Mouse (Mus musculus) lung, adult 2 months (tissue): ENCODE measurements around the gene Hcrtr2. TPM values are rescaled to one million over a fixed set of nuclear protein-coding genes. Genes with fewer than 3 reads are reported as not detected.

Experiments
- DNase-seq: peaks from one replicate; pipeline ENCODE4 v3.0.0; 2022
- H3K4me1 ChIP-seq: fragments of 200-500 bp; 2 replicates; pipeline ENCODE4 v1.6.1; 2011; ENCODE audit warnings: low read length; ENCODE audit not compliant: control insufficient read depth, insufficient read depth
- H3K4me3 ChIP-seq: fragments of 200-500 bp; replicated peaks from 2 replicates; pipeline ENCODE3; 2011; ENCODE audit warnings: low read depth, mild to moderate bottlenecking, control low read depth, low read length; ENCODE audit errors: extremely low read depth
- CTCF ChIP-seq: fragments of 200-500 bp; IDR thresholded peaks from 2 replicates; pipeline ENCODE4 v1.5.1; 2011; ENCODE audit warnings: mild to moderate bottlenecking, low read length, control low read depth; ENCODE audit not compliant: insufficient read depth
- POLR2A ChIP-seq: fragments of 200-500 bp; IDR thresholded peaks from 2 replicates; pipeline ENCODE4 v1.6.1; 2011; ENCODE audit warnings: low read depth, mild to moderate bottlenecking, control low read depth, low read length, borderline replicate concordance; ENCODE audit errors: extremely low read depth
- WGBS: fragments of 180-500 bp; shearing (Covaris S2); methylation state at CpG from one replicate; pipeline ENCODE4 v1.1.7; 2018; 5-methylcytosine and 5-hydroxymethylcytosine counted together
- polyA plus RNA-seq: library from polyadenylated mRNA; depleted of rRNA; stranded (reverse); fragments of >200 nt; gene quantifications from 2 replicates; pipeline ENCODE4 v1.2.3, GENCODE M21; 2012; rRNA removed

Hcrtr2 gene
- 0.05 and 0.06 TPM in 2 replicates for polyA plus RNA-seq

DNA sequence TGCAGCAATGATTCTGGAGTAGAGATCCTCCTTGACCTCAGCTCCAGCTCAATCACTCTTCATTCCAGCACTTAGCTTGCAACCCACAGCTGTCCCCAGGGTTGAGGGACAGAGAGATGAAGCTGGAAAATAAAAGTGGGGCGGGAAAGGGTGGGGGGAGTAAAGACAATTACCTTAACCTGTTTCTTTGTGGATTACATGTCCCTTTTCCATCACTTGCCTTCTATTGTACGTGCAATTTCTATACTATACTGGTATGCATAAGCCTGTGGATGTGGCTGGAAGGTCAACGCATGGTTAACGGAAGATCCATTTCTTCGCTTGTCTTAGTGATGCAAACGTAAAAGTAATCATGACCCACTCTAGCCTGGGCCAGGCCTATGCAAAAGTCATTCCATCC is at the start of gene Hcrtr2:
Gene Hcrtr2 (minus strand): TSS at position 101 of the 400 bp plus-strand sequence.
- 76% methylated on average over 6 of the region's 6 CpGs for WGBS
- DNase-seq = no peak
- Histone ChIP-seq H3K4me3 (no peak within 1 kb of the TSS), H3K4me1 (no peaks in the 10 kb centered on the region)
- TF ChIP-seq POLR2A = no peak
- no peak for TF ChIP-seq CTCF

DNA sequence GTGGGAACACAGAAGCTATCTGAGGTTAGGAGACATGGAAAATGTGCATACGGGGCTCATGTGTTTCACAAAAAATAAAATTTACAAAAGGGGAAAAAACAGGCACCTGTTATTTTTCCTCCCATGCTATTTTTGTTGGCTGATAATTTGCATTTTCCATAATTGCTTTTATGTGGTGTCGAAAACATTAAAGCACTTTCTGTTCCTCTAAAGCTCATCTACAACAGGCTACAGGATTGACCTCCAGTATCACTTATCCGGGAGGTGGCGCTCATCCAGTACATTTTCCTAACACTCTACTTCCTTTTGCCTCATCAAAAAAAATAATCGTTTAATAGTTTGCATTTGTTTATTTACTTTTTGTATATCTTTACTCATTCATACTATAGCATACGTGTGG is 41.2 kb upstream of the Hcrtr2 start:
- Histone ChIP-seq H3K4me3 (no peak overlapping the region), H3K4me1 (no peaks in the 10 kb centered on the region)
- TF ChIP-seq CTCF (no peak), POLR2A (no peak)
- WGBS = 66% methylated on average over 6 of the region's 6 CpGs
- no peak for DNase-seq

DNA sequence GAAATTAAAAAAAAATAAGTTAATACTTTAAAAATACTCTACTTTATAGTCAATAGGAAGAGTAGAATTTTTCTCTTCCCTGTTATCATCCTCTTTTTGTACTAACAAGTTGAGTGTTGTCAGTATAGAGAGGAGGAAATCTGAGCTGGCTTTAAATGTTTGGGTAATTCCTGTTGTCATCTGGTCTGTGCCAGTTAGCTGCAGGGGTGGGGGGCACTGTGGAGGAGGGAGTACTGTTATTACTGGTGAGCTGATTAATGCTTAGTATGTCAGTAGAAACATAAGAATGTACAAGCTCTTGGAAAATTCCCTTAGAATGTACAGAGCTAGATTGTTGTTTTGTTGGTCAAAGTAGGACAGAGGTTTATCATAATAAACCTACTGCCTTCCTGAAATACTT is 36.7 kb upstream of the Hcrtr2 start:
- no peak for DNase-seq
- TF ChIP-seq POLR2A (no peak), CTCF (no peak)
- no peaks in the 10 kb centered on the region for H3K4me1 ChIP-seq
- H3K4me3 ChIP-seq = no peak overlapping the region

GRCm38 (mm10) chr9:76352346-76352745 is 28.7 kb upstream of the Hcrtr2 start:
- Histone ChIP-seq H3K4me3 (no peak overlapping the region), H3K4me1 (no peaks in the 10 kb centered on the region)
- WGBS = 66% methylated on average over 3 of the region's 3 CpGs
- no peak for TF ChIP-seq CTCF
- TF ChIP-seq POLR2A = no peak
- no peak for DNase-seq

DNA sequence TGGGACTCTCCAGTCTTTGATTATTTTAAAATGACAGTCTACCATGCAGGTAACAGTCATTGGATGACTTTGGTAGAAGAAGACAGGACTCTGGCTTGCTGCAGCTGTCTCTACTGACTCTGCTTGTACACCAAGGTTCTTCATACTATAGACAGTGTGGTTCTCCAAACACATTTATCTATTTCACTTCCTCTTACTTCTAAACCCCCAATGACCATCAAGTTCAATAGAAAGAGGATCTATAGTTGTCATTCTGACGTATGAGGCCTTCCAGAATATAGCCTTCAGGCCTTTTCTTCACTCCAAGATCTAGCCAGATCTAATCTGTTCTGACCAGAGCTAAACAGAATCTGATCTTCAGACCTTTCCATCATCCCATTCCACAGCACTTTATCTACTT is 23.6 kb upstream of the Hcrtr2 start:
- 83% methylated on average over 1 of the region's 1 CpGs for WGBS
- no peak for DNase-seq
- Histone ChIP-seq H3K4me1 (no peaks in the 10 kb centered on the region), H3K4me3 (no peak overlapping the region)
- TF ChIP-seq CTCF = no peak
- no peak for TF ChIP-seq POLR2A

DNA sequence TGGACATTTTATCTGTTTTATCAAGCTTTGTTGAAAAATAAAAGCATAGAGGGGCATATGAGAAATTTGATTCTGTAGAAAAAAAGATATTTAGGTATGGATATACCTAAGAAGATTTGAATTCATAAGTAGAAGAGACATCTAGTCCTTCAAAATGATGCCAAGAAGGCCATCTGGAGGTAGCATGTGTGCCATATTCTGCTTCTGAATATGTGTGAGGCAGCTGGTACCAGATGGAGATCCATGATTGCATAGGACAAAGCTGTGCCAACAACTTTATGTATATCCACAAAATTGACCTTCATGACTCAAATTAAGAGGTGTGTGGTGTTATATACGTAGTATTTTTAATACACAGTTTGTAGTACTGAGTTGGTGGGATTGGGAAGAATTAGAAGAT is 7.4 kb upstream of the Hcrtr2 start:
- no peak overlapping the region for H3K4me3 ChIP-seq
- no peaks in the 10 kb centered on the region for H3K4me1 ChIP-seq
- no peak for TF ChIP-seq POLR2A
- no peak for TF ChIP-seq CTCF
- WGBS = 67% methylated on average over 1 of the region's 1 CpGs
- no peak for DNase-seq

GRCm38 (mm10) chr9:76323186-76323701 is 412 bp downstream of the Hcrtr2 start:
- Histone ChIP-seq H3K4me1 (no peaks in the 10 kb centered on the region), H3K4me3 (no peak overlapping the region)
- WGBS = 2% methylated on average over 29 of the region's 29 CpGs
- TF ChIP-seq POLR2A = no peak
- no peak for TF ChIP-seq CTCF
- no peak for DNase-seq

GRCm38 (mm10) chr9:76322122-76323052 is 1.3 kb downstream of the Hcrtr2 start:
- TF ChIP-seq POLR2A (no peak), CTCF (no peak)
- H3K4me3 ChIP-seq = no peak overlapping the region
- no peaks in the 10 kb centered on the region for H3K4me1 ChIP-seq
- 6% methylated on average over 24 of the region's 24 CpGs for WGBS
- no peak for DNase-seq

DNA sequence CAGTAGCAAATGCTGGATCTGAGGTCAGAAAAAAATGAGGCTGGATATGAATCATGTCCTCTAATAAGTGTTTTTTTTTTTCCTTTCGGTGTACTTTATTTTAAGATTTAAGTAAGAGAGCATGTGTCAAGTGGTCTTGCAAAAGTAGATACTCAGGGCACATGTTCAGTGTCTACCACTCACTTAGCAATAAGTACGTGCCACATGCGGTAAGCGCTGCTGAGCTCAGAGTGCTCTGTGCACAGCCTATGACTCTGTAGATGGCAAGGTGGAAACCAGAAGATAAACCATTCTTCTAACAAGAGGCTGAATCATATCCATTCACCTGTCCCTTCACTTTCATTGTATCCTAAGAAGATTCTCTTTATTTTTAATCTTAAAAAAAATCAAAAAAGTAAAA is 2.1 kb downstream of the Hcrtr2 start:
- TF ChIP-seq POLR2A (no peak), CTCF (no peak)
- 60% methylated on average over 4 of the region's 4 CpGs for WGBS

GRCm38 (mm10) chr9:76320755-76321154 is 2.9 kb downstream of the Hcrtr2 start:
- no peak for TF ChIP-seq POLR2A
- TF ChIP-seq CTCF = no peak
- 80% methylated on average over 1 of the region's 1 CpGs for WGBS
- H3K4me1 ChIP-seq = no peaks in the 10 kb centered on the region
- no peak for DNase-seq
- H3K4me3 ChIP-seq = no peak overlapping the region

More for the DNA sequence above, 2.1 kb downstream of the Hcrtr2 start:
- Histone ChIP-seq H3K4me3 (no peak overlapping the region), H3K4me1 (no peaks in the 10 kb centered on the region)
- no peak for DNase-seq
